Mouse (Mus musculus) forebrain, embryonic 12.5 days (tissue): Measurements from ENCODE around the gene Ces2h. TPM values are rescaled to one million over a fixed set of nuclear protein-coding genes. Genes with fewer than 3 reads are reported as not detected.

Source experiments
- ATAC-seq: fragments of 200-750 bp; cut with Nextera tagmentation; 2 replicates; pipeline ENCODE4 v1.8.0; 2017; ENCODE audit warnings: moderate TSS enrichment; ENCODE audit not compliant: low FRiP score
- H3K27ac ChIP-seq: fragments of 300-500 bp; sonication (generic); 2 replicates; pipeline ENCODE4 v1.5.1; 2016; ENCODE audit warnings: mild to moderate bottlenecking
- H3K27me3 ChIP-seq: fragments of 300-500 bp; sonication (generic); 2 replicates; pipeline ENCODE4 v1.6.1; 2016; ENCODE audit warnings: mild to moderate bottlenecking
- H3K36me3 ChIP-seq: fragments of 300-500 bp; sonication (generic); replicated peaks from 2 replicates; pipeline ENCODE4 v1.6.1; 2016; ENCODE audit warnings: mild to moderate bottlenecking
- H3K4me1 ChIP-seq: fragments of 300-500 bp; sonication (generic); 2 replicates; pipeline ENCODE4 v1.6.1; 2016
- H3K4me2 ChIP-seq: fragments of 300-500 bp; sonication (generic); 2 replicates; pipeline ENCODE4 v1.6.1; 2016; ENCODE audit warnings: mild to moderate bottlenecking, moderate library complexity
- H3K4me3 ChIP-seq: fragments of 300-500 bp; sonication (generic); replicated peaks from 2 replicates; pipeline ENCODE4 v1.5.1; 2016; ENCODE audit warnings: mild to moderate bottlenecking
- H3K9ac ChIP-seq: fragments of 300-500 bp; sonication (generic); 2 replicates; pipeline ENCODE4 v1.6.1; 2016; ENCODE audit warnings: mild to moderate bottlenecking
- H3K9me3 ChIP-seq: fragments of 300-500 bp; sonication (generic); 2 replicates; pipeline ENCODE4 v1.6.1; 2016
- WGBS: fragments of 180-500 bp; shearing (Covaris S2); methylation state at CpG from one replicate; pipeline ENCODE4 v1.1.7; 2016; 5-methylcytosine and 5-hydroxymethylcytosine counted together
- polyA plus RNA-seq: library from polyadenylated mRNA; unstranded; fragments of >200 nt; fragmentation: Nextera tagmentation; extraction: Ambion mirVana; gene quantifications from 2 replicates; pipeline ENCODE4 v1.2.1, GENCODE M21; 2016

Ces2h gene
- polyA plus RNA-seq: not detected in 2 replicates

GRCm38 (mm10) chr8:105000586-105000985 is at the start of gene Ces2h:
Gene Ces2h (plus strand): TSS chr8:105000853.
- 88% methylated on average over 7 of the region's 7 CpGs for WGBS
- H3K4me2 ChIP-seq: no peak within 1 kb of the TSS
- no peak for ATAC-seq
- no peak within 1 kb of the TSS for H3K9ac ChIP-seq
- H3K4me1 ChIP-seq: no peaks in the 10 kb centered on the region
- no peaks in the 10 kb centered on the region for H3K27me3 ChIP-seq
- no peak within 1 kb of the TSS for H3K4me3 ChIP-seq
- H3K36me3 ChIP-seq: no peaks in the 10 kb centered on the region
- H3K9me3 ChIP-seq: no peaks in the 10 kb centered on the region
- H3K27ac ChIP-seq: no peak within 1 kb of the TSS

GRCm38 (mm10) chr8:104961537-104961961 is 39.1 kb upstream of the Ces2h start, which contains the start of gene Ces2g:
Gene Ces2g (plus strand): TSS chr8:104961718.
- no peak for ATAC-seq
- Histone ChIP-seq H3K9ac (no peak within 1 kb of the TSS), H3K36me3 (no peaks in the 10 kb centered on the region), H3K4me2 (no peak within 1 kb of the TSS), H3K27ac (no peak within 1 kb of the TSS), H3K4me3 (no peak within 1 kb of the TSS), H3K27me3 (no peaks in the 10 kb centered on the region), H3K4me1 (no peaks in the 10 kb centered on the region), H3K9me3 (no peaks in the 10 kb centered on the region)
- 69% methylated on average over 5 of the region's 5 CpGs for WGBS

GRCm38 (mm10) chr8:104962229-104962901 is 38.3 kb upstream of the Ces2h start:
- Histone ChIP-seq H3K27ac (no peak overlapping the region), H3K9me3 (no peaks in the 10 kb centered on the region), H3K9ac (no peak overlapping the region), H3K4me3 (no peak overlapping the region), H3K36me3 (no peaks in the 10 kb centered on the region), H3K4me1 (no peaks in the 10 kb centered on the region), H3K27me3 (no peaks in the 10 kb centered on the region), H3K4me2 (no peak overlapping the region)
- WGBS: 78% methylated on average over 8 of the region's 8 CpGs
- ATAC-seq: no peak

- no peaks in the 10 kb centered on the region for H3K36me3 ChIP-seq
- no peaks in the 10 kb centered on the region for H3K9me3 ChIP-seq
- WGBS: 92% methylated on average over 4 of the region's 4 CpGs
These were observed 37.2 kb upstream of the Ces2h start for GRCm38 (mm10) chr8:104963375-104963894.

GRCm38 (mm10) chr8:104984126-104984525 is 16.5 kb upstream of the Ces2h start:
- no peak overlapping the region for H3K27ac ChIP-seq
- no peak overlapping the region for H3K9ac ChIP-seq
- H3K4me1 ChIP-seq: no peaks in the 10 kb centered on the region
- no peak for ATAC-seq
- H3K27me3 ChIP-seq: no peaks in the 10 kb centered on the region
- H3K36me3 ChIP-seq: no peaks in the 10 kb centered on the region
- H3K9me3 ChIP-seq: peaks cover 9% of the 10 kb centered on the region; the same call in 1 of the 2 replicates
- 91% methylated on average over 5 of the region's 5 CpGs for WGBS
- H3K4me3 ChIP-seq: no peak overlapping the region
- no peak overlapping the region for H3K4me2 ChIP-seq

More at GRCm38 (mm10) chr8:104963375-104963894, 37.2 kb upstream of the Ces2h start:
- no peak overlapping the region for H3K27ac ChIP-seq
- no peaks in the 10 kb centered on the region for H3K27me3 ChIP-seq
- H3K4me3 ChIP-seq: no peak overlapping the region
- no peak overlapping the region for H3K4me2 ChIP-seq
- H3K9ac ChIP-seq: no peak overlapping the region
- no peaks in the 10 kb centered on the region for H3K4me1 ChIP-seq
- no peak for ATAC-seq

GRCm38 (mm10) chr8:104984942-104985341 is 15.7 kb upstream of the Ces2h start:
- Histone ChIP-seq H3K4me2 (no peak overlapping the region), H3K4me3 (no peak overlapping the region), H3K4me1 (no peaks in the 10 kb centered on the region), H3K27ac (no peak overlapping the region), H3K9me3 (peaks cover 4% of the 10 kb centered on the region; the same call in 1 of the 2 replicates), H3K9ac (no peak overlapping the region), H3K27me3 (no peaks in the 10 kb centered on the region), H3K36me3 (no peaks in the 10 kb centered on the region)
- ATAC-seq: no peak
- 90% methylated on average over 2 of the region's 2 CpGs for WGBS

GRCm38 (mm10) chr8:104998191-104998590 is 2.5 kb upstream of the Ces2h start:
- Histone ChIP-seq H3K4me2 (no peak overlapping the region), H3K27ac (no peak overlapping the region), H3K36me3 (no peaks in the 10 kb centered on the region), H3K9me3 (no peaks in the 10 kb centered on the region), H3K9ac (no peak overlapping the region), H3K27me3 (no peaks in the 10 kb centered on the region), H3K4me1 (no peaks in the 10 kb centered on the region), H3K4me3 (no peak overlapping the region)
- WGBS: 84% methylated on average over 6 of the region's 6 CpGs
- ATAC-seq: no peak

GRCm38 (mm10) chr8:104999183-104999582 is 1.5 kb upstream of the Ces2h start:
- H3K4me2 ChIP-seq: no peak overlapping the region
- H3K9me3 ChIP-seq: no peaks in the 10 kb centered on the region
- 91% methylated on average over 6 of the region's 6 CpGs for WGBS
- ATAC-seq: no peak
- H3K27me3 ChIP-seq: no peaks in the 10 kb centered on the region
- no peak overlapping the region for H3K4me3 ChIP-seq
- no peak overlapping the region for H3K9ac ChIP-seq
- no peak overlapping the region for H3K27ac ChIP-seq
- no peaks in the 10 kb centered on the region for H3K36me3 ChIP-seq
- no peaks in the 10 kb centered on the region for H3K4me1 ChIP-seq

GRCm38 (mm10) chr8:105010000-105010399 is 9.3 kb downstream of the Ces2h start:
- Histone ChIP-seq H3K9ac (no peak overlapping the region), H3K4me2 (no peak overlapping the region), H3K4me1 (no peaks in the 10 kb centered on the region), H3K27me3 (no peaks in the 10 kb centered on the region), H3K27ac (no peak overlapping the region), H3K9me3 (no peaks in the 10 kb centered on the region), H3K4me3 (no peak overlapping the region), H3K36me3 (no peaks in the 10 kb centered on the region)
- 90% methylated on average over 2 of the region's 2 CpGs for WGBS
- ATAC-seq: no peak

- Histone ChIP-seq H3K4me3 (no peak overlapping the region), H3K4me1 (no peaks in the 10 kb centered on the region), H3K27me3 (no peaks in the 10 kb centered on the region), H3K36me3 (no peaks in the 10 kb centered on the region), H3K27ac (no peak overlapping the region), H3K9ac (no peak overlapping the region), H3K4me2 (no peak overlapping the region), H3K9me3 (no peaks in the 10 kb centered on the region)
- ATAC-seq: no peak
- WGBS: 79% methylated on average over 12 of the region's 12 CpGs
These were observed 10.5 kb downstream of the Ces2h start for GRCm38 (mm10) chr8:105011136-105011535.

GRCm38 (mm10) chr8:105014391-105014790 is 13.7 kb downstream of the Ces2h start:
- H3K27ac ChIP-seq: no peak overlapping the region
- H3K9me3 ChIP-seq: no peaks in the 10 kb centered on the region
- no peaks in the 10 kb centered on the region for H3K36me3 ChIP-seq
- no peak overlapping the region for H3K4me2 ChIP-seq
- 91% methylated on average over 5 of the region's 5 CpGs for WGBS
- no peaks in the 10 kb centered on the region for H3K27me3 ChIP-seq
- no peak overlapping the region for H3K9ac ChIP-seq
- H3K4me3 ChIP-seq: no peak overlapping the region
- no peak for ATAC-seq
- H3K4me1 ChIP-seq: no peaks in the 10 kb centered on the region

GRCm38 (mm10) chr8:105021954-105022353 is 21.3 kb downstream of the Ces2h start:
- WGBS: 92% methylated on average over 1 of the region's 1 CpGs
- no peaks in the 10 kb centered on the region for H3K36me3 ChIP-seq
- H3K4me1 ChIP-seq: no peaks in the 10 kb centered on the region
- no peaks in the 10 kb centered on the region for H3K9me3 ChIP-seq
- no peak overlapping the region for H3K27ac ChIP-seq
- no peak overlapping the region for H3K9ac ChIP-seq
- no peak overlapping the region for H3K4me3 ChIP-seq
- no peak for ATAC-seq
- no peaks in the 10 kb centered on the region for H3K27me3 ChIP-seq
- H3K4me2 ChIP-seq: no peak overlapping the region

GRCm38 (mm10) chr8:105023087-105023486 is 22.4 kb downstream of the Ces2h start:
- H3K4me1 ChIP-seq: no peaks in the 10 kb centered on the region
- no peaks in the 10 kb centered on the region for H3K36me3 ChIP-seq
- H3K27ac ChIP-seq: no peak overlapping the region
- no peak overlapping the region for H3K9ac ChIP-seq
- ATAC-seq: no peak
- no peak overlapping the region for H3K4me3 ChIP-seq
- H3K4me2 ChIP-seq: no peak overlapping the region
- WGBS: 59% methylated on average over 1 of the region's 1 CpGs
- no peaks in the 10 kb centered on the region for H3K9me3 ChIP-seq
- no peaks in the 10 kb centered on the region for H3K27me3 ChIP-seq
